Mouse (Mus musculus): ENCODE measurements around the gene Tmem204.

Gene Tmem204

GRCm38 (mm10) chr17:25084835-25085385, 1.5 kb upstream of the Tmem204 start:
- DNase-seq (ENCODE audit: low read depth, low spot score) = no peak

DNA sequence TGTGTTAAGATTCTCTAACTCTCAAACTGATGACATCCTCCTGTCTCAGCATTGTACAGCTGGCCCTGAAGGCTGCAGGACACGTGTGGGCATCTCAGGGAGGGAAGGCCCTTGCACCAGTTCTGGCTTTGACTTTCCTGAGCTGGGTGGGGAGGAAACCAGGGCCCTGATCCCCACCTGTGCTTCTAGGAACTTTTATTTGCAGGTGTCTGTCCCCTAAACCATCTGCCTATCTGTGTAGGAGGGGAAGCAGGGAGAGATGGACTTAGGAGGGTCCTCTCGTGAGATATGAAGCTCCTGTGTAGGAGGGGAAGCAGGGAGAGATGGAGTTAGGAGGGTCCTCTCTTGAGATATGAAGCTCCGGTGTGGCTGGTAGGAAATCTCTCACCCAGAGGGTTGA, 504 bp downstream of the Tmem204 start:
- DNase-seq (ENCODE audit: low read depth, low spot score) = no peak

DNA sequence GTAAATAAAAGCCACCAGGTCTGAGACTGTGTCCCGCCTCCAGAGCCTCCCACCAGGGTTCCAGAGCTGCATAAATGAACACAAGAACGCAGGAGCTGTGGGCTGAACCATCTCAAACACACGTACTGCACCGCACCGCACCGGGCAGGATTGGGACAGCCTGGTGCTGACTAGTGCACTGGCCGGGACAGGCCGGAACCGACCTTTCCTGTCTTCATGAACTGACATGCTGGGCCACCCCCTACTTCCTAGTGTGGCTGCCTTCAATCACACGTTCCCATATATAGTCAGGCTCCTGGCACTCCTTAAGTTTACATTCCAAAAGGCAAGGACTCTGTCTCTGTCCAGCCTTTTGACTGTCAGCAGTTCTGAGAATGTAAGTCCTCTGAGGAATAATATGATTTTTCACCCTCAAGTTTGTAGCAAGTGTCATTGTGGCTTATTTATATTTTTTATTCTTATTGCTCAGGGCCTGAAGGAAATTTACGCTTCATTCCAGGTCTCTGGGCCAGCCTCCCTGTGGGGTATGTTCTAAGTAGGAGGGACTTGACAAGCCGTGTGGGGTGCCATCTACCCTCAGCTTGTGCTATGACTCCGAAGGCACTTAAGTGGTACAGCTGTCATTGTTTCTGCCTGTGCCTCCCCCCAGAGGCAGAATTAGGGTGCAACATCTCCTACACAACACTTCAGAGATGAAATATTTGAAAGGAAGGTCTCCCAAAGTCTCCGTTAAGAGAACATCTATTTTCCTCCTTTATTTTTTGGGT, 1.1 kb downstream of the Tmem204 start:
- peak; percentile 80 for DNase-seq (ENCODE audit: low read depth, low spot score)

DNA sequence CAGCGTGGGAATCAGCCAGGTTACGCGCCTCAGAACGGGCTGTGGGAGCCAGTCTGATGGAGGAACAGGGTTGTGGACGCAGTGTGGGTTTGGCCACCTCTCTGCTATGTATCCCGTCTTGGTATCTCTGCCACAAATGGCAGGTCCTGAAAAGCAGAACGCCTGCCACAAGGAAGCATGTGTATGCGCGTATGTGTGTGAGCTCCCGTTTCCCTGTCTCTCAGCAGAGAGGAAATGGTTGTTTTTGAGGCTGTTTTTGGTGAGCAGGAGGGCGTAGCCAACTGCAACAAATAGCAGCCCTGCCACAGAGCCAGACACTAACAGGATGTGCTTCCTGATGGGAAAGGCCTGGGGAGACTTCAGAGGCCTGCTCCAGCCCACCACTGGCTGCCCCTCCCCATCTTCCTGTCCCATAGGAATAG, 2.4 kb downstream of the Tmem204 start:
- peak; percentile 33 for DNase-seq (ENCODE audit: low read depth, low spot score)

DNA sequence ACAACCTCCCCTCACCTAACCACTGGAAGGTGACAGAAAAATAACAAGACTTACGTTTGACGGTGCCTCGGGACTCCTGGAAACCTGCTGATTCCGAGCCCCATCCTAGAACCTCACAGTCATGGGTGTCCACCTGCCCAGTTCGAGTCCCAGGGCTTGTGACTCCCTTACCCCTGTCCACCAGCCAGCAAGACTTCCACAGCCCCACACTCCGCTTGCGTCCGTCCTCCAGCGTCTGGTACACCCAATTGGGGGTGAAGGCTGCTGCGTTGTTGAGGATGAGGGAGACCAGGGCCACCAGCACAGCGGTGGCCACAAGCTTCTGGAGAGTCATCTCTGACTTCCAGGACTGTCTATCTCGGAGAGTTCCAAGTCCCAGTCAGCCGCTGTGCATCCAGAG, 3.2 kb downstream of the Tmem204 start:
- DNase-seq (ENCODE audit: low read depth, low spot score) = no peak

DNA sequence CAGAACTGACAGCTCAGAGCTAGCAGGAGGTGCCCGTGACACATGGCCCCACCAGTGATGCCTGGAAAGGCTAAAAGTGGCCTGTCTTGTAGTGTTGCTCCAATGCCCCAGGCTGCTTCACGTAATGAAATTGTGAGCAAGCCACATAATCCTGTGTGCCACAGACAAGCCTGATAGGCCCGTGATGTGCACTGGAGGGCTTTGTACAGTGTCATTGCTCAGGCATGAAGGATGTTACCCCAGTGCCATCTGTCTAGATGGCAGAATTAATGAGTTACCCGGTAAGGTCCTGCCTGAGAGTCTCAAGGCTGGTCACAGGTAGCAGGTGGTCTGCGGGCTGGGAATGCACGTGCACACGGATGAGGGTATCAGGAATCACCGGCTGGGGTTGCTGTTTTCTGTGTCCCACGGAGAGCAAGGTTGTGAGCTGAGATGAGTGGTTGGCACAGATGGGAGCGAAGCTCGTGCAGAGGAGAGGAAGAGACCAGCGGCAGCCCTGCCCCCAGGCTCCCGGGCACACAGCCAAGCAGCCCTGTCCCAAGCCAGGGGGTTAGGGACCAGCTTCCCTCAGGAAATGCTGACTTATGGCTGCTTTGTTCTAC, 5.5 kb downstream of the Tmem204 start:
- peak; percentile 70 for DNase-seq (ENCODE audit: low read depth, low spot score)

DNA sequence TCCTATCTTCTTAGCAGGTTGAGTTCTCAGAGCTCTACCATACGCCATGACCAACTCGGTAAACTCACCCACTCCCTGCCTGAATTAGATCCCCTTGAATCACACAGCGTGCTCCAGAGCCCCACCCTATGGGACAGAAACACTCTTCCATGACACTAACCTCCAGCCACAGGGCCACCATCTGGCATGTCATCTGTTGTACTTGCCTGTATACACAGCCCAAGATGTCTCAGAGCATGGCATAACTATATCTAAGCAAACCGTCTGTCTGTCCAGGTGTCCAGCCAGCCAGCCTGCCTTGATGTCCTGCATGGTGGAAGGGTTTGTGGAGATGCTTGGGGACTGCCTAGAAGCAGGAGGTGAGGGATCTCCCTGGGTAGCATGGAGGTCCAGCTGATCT, 6.5 kb downstream of the Tmem204 start:
- peak; percentile 85 for DNase-seq (ENCODE audit: low read depth, low spot score)

DNA sequence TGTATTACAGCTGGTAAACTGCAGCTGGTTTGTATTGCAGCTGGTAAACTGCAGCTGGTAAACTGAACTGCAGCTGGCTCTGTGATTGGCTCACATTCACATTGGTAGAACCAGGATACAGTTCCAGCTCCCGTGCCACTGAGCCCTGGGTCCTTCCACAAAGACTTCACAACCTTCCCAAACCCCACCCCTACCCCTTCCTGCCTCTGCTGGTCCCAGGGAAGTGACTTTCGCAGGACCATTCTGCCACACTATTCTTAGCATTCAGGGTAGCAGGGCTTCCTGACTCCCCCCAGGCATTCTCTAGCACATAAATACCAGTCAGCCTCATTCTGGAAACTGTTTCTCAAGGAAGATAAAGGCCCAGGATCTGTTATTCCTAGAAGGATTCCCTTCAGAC, 14.7 kb downstream of the Tmem204 start:
- DNase-seq (ENCODE audit: low read depth, low spot score) = no peak

DNA sequence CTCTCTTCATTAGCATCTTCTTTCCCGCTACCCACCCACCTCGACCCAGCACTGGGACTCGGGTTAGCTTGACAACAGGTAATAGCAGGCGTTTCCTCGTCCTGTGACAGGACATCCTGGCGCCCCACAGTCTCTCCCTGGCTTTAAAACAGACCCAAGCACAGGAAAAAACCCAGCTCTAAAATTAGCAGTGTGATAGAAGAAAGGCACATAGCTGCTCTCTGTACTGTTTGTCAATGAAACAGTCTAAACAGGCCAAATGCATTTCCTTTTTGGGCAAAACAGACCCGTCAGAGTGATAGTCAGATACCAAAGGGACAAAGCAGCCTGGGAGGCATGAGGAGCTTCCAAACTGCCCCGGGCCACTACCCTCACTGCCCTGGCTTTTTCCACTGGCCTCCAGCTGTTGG, 15.9 kb downstream of the Tmem204 start:
- no peak for DNase-seq (ENCODE audit: low read depth, low spot score)

- no peak for DNase-seq (ENCODE audit: low read depth, low spot score)
Observed at GRCm38 (mm10) chr17:25066595-25066994, 16.8 kb downstream of the Tmem204 start.

- no peak for DNase-seq (ENCODE audit: low read depth, low spot score)
Observed at GRCm38 (mm10) chr17:25065189-25065588, 18.2 kb downstream of the Tmem204 start.

DNA sequence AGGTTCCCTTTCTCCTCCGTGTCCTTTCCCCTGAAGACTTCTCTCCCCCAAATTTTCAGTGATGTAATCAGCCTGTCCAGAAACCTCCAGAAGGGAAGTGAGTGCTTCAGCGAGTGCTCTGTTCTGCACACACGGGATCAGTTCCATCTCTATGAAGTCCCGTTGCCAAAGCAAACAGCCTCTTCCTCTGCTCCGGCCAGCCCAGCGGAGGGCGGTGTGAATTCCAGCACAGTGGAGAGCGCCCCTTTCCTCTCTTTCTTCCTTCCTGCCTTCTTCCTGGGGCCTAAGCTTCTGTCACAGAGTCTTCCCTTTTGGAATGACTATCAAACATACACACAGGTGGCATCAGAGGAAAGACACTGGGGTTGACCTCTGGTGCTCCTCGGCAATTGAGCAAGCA, 19.0 kb downstream of the Tmem204 start:
- DNase-seq (ENCODE audit: low read depth, low spot score) = no peak

- no peak for DNase-seq (ENCODE audit: low read depth, low spot score)
Observed at GRCm38 (mm10) chr17:25063872-25064271, 19.5 kb downstream of the Tmem204 start.

GRCm38 (mm10) chr17:25063261-25063660, 20.1 kb downstream of the Tmem204 start:
- DNase-seq (ENCODE audit: low read depth, low spot score) = no peak

DNA sequence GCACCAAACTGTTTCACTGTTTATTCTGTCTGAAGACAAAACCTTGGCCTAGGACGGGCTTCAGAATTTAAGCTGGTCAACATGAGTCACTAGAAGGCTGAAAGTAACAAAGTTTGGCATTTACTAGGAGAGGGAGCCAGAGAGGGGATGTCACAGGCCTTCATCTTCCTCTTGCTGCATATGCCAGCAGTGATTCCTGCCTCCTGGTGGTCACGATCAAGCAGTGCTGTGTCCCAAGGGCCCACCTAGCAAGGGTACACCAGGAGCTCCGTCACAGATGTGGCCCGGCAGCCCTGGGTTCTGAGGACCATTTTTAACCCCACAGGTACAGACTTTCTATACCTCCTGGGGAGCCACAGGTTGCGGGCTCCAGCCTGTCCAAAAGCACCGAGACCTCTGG, 26.4 kb downstream of the Tmem204 start:
- DNase-seq (ENCODE audit: low read depth, low spot score) = no peak

- DNase-seq (ENCODE audit: low read depth, low spot score) = peak; percentile 58
Observed at GRCm38 (mm10) chr17:25053274-25053673, 30.1 kb downstream of the Tmem204 start.

DNA sequence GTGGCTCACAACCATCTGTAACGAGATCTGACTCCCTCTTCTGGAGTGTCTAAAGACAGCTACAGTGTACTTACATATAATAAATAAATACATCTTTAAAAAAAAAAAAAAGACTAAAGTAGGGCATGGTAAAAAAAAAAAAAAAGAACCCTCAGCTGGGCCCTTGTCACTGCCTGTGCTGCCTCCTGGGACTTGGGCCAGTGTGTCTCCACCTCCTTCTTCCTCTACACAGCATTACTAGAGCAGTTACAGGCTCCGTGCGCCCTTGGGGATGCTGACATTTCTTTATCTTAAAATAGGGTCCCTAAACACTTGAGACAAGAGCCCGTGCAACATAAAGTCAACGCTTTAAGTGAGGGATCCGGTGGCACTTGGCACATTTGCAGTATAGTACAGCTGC, 36.2 kb downstream of the Tmem204 start:
- DNase-seq (ENCODE audit: low read depth, low spot score) = peak; percentile 31

GRCm38 (mm10) chr17:25045281-25045680, 38.1 kb downstream of the Tmem204 start:
- DNase-seq (ENCODE audit: low read depth, low spot score) = no peak

DNA sequence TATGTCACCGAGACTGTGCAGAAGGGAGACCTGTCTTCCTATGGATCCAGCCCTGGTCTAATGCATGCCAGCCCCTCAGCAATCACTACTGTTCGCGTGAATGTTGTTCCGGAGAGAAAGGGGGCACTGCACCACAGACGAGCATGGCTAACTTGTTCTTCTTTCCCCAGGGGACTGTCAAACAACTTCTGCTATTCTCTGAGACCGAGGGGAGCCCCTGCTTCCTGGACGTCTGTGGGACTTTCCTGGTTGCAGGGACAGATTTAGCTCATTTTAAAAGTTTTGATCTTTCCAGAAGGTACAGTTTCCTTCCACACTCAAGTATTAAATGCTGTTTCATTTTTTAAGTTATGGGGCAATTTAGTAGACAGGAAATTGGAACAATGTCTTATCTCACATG, 38.5 kb downstream of the Tmem204 start:
- DNase-seq (ENCODE audit: low read depth, low spot score) = no peak

GRCm38 (mm10) chr17:25036183-25036582, 47.2 kb downstream of the Tmem204 start:
- peak; percentile 31 for DNase-seq (ENCODE audit: low read depth, low spot score)

- peak; percentile 94 for DNase-seq (ENCODE audit: low read depth, low spot score)
Observed at GRCm38 (mm10) chr17:25016292-25017132, 66.9 kb downstream of the Tmem204 start.

- peak; percentile 100 for DNase-seq (ENCODE audit: low read depth, low spot score)
Observed at GRCm38 (mm10) chr17:25015655-25016291, 67.6 kb downstream of the Tmem204 start, which contains the start of the genes Cramp1l and Ift140. Cramp1l (minus strand) TSS chr17:25015788. Ift140 (plus strand) TSS chr17:25016085.

Data from brain, adult 2 months (tissue).